Mouse (Mus musculus): ENCODE results near the gene A4galt.

GRCm38 (mm10) chr15:83299450-83299849, 47.9 kb upstream of the A4galt start:
- TF ChIP-seq POLR2A (IDR thresholded peaks at IDR 0.05; ENCODE audit: low read depth, low read length) (no peak), CTCF (conservative IDR thresholded peaks at IDR 0.05 in 1 of 2, IDR thresholded peaks at IDR 0.05 in 1 of 2; ENCODE audit: low read depth in 2 of 2, low read length in 2 of 2) (no peak), ZKSCAN1 (IDR thresholded peaks at IDR 0.05; ENCODE audit: borderline replicate concordance, low read depth, low read length) (no peak), TBP (conservative IDR thresholded peaks at IDR 0.05; ENCODE audit: low read depth, low read length) (no peak), MXI1 (IDR thresholded peaks at IDR 0.05; ENCODE audit: low read depth, low read length) (no peak), HCFC1 (IDR thresholded peaks at IDR 0.05; ENCODE audit: low read depth, low read length) (no peak), IRF4 (IDR thresholded peaks at IDR 0.05; ENCODE audit: low read depth, low read length) (no peak), ZC3H11A (IDR thresholded peaks at IDR 0.05; ENCODE audit: low read depth, low read length) (no peak), GABPA (IDR thresholded peaks at IDR 0.05; ENCODE audit: insufficient replicate concordance, low read depth, low read length) (no peak), SMC3 (IDR thresholded peaks at IDR 0.05; ENCODE audit: low read depth, low read length) (no peak)

Measured in CH12.LX (cell line).